Mouse (Mus musculus) embryonic fibroblast, embryonic 13.5 days (primary cell): ENCODE measurements around the gene Ccdc177.

ENCODE experiments used
- CTCF ChIP-seq: IDR thresholded peaks from 2 replicates; pipeline ENCODE4 v1.5.1; 2011; ENCODE audit warnings: mild to moderate bottlenecking, control low read depth, low read length, moderate library complexity, borderline replicate concordance; ENCODE audit not compliant: insufficient read depth
- POLR2A ChIP-seq: IDR thresholded peaks from 2 replicates; pipeline ENCODE4 v1.6.1; 2011; ENCODE audit warnings: low read depth, mild to moderate bottlenecking, control low read depth, low read length, moderate library complexity

DNA sequence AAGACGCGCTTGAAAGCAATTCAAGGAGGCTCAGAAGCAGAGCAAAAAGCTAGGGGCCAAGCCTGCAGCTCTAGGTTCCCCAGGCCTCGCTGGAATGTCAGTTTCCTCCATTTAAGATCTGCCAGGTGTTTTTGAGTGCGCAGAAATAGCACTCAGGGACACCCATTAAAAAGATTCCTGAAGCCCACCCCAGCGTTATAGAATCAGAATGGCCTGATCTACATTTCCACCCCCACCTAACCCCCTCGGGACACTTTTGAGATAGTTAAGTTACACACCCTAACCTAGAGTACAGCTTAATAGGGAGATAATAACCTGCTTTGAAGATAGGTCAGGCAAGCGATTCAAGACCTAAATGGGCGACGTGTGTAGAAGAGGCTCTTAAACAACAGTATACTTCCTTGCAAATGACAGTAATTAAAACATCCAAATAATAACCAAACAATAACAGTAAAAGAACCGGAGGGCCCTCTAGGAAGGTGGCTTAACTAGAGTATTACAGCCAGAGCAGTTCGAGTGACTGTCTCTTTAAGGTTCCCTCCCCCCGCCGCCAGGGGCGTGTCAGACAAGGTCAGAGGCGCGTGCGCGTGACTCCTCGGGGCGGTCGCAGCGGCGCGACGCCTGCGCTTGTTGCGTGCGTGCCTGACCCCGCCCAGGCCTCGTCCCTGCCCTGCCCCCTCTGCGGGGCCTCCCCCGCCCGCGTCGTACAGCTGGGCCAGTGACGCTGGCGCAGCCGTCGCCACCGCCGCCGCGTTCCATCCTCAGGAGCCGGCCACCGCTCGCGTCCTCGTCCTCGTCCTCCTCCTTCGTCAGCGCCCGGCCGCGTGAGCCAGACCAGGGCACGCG is 29.6 kb upstream of the Ccdc177 start, which contains the start of gene Susd6:
- TF ChIP-seq CTCF (no peak), POLR2A (peak; percentile 99)
